Mouse (Mus musculus) stomach, postnatal 0 days (tissue): ENCODE results near the gene 4930470P17Rik.

Source experiments
- CTCF ChIP-seq: IDR thresholded peaks from 2 replicates; pipeline ENCODE4 v1.5.1; 2016; ENCODE audit warnings: antibody characterized with exemption, low read depth, mild to moderate bottlenecking, moderate library complexity
- EP300 ChIP-seq: optimal IDR thresholded peaks from 2 replicates; pipeline ENCODE3; 2016; ENCODE audit warnings: antibody characterized with exemption

- TF ChIP-seq CTCF (no peak), EP300 (no peak)
Observed at GRCm38 (mm10) chr2:170544950-170545349, 56.9 kb downstream of the 4930470P17Rik start.
